Comparison of ENCODE assay signal across 8 mouse cellular contexts in the genomic region with DNA sequence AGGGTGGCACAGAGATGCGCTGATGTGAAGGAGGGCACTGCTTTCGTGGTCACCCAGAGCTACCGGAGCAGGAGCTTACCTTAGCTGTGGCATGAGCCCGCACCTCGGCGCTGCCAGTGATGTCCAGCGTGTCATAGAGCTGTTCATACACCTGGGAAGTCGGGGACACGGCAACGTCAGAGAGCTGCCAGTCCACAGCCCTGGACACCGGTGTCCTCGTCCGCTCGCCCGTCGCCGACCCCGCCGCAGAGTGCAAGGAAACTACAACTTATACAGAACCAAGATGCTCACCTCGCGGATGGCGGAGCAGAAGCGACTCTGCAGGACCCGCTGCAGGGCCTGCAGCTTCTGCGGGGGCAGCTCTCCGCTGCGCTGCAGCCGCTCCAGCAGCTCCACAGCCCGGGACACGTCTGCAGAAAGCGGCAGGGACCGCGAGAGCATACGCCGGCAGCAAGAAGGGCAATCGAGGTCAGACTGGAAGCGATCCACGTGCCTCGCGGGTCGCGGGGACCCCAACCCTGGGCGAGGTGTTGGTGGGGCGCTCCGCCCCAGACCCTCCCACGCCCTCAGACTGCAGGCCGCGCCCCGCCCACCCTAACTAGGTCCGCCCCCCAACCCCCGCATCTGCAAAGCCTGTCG. TPM values are rescaled to one million over a fixed set of nuclear protein-coding genes. Genes with fewer than 3 reads are reported as not detected.
DNase-seq lines count a peak whose midpoint lies in the region; ATAC-seq and TF ChIP-seq lines count a peak whose summit lies in the region.

No protein-coding gene starts in this region.

- peak overlapping the region; percentile 12; the same call in 1 of the 2 replicates for H3K27ac ChIP-seq in cerebellum, adult 2 months (ENCODE audit: insufficient read depth, low read length)
- peak overlapping the region; percentile 20; the same call in 1 of the 2 replicates for H3K27ac ChIP-seq in hindbrain, embryonic 15.5 days (replicated peaks)

- H3K27me3 ChIP-seq in cerebellum, adult 2 months (ENCODE audit: control insufficient read depth, insufficient read depth, low read length), result no peaks in the 10 kb centered on the region
- peaks cover 47% of the 10 kb centered on the region for H3K27me3 ChIP-seq in megakaryocyte, embryonic 14.5 days (replicated peaks)
- H3K27me3 ChIP-seq in hindbrain, embryonic 15.5 days, result peaks cover 9% of the 10 kb centered on the region
- no peaks in the 10 kb centered on the region for H3K27me3 ChIP-seq in myocyte (ENCODE audit: control insufficient read depth, insufficient read depth, insufficient read length)

- WGBS in cerebellum, adult 2 months, result 2% methylated on average over 52 of the region's 52 CpGs
- WGBS in hindbrain, embryonic 15.5 days, result 10% methylated on average over 46 of the region's 52 CpGs

- DNase-seq in cerebellum, adult 2 months, result peak in 1 of 2 experiments; percentile 40
- no peak for DNase-seq in embryo, embryonic 10.5 days (ENCODE audit: low spot score)
- DNase-seq in gastrocnemius, postnatal 4 days (ENCODE audit: low spot score in 2 of 2), result no peak

- H3K79me2 ChIP-seq in myocyte (ENCODE audit: control insufficient read depth, insufficient read depth), result no peaks in the 10 kb centered on the region

- peak overlapping the region; percentile 70 for H3K4me3 ChIP-seq in cerebellum, adult 2 months (replicated peaks; ENCODE audit: insufficient read depth, low read depth, low read length)
- H3K4me3 ChIP-seq in megakaryocyte, embryonic 14.5 days (replicated peaks), result peak overlapping the region; percentile 92
- H3K4me3 ChIP-seq in hindbrain, embryonic 15.5 days, result peak overlapping the region; percentile 54
- no peak overlapping the region for H3K4me3 ChIP-seq in myocyte

- H3K36me3 ChIP-seq in megakaryocyte, embryonic 14.5 days (replicated peaks; ENCODE audit: low read length), result peaks cover 34% of the 10 kb centered on the region
- H3K36me3 ChIP-seq in hindbrain, embryonic 15.5 days, result peaks cover 17% of the 10 kb centered on the region; the same call in 1 of the 2 replicates
- peaks cover 9% of the 10 kb centered on the region for H3K36me3 ChIP-seq in myocyte (ENCODE audit: control insufficient read depth, insufficient read depth)

- H3ac ChIP-seq in myocyte (ENCODE audit: control insufficient read depth, insufficient read length), result no peak overlapping the region

- TF ChIP-seq POLR2A in cerebellum, adult 2 months (IDR thresholded peaks at IDR 0.05; ENCODE audit: borderline replicate concordance, insufficient read depth, low read length), result 0 out of 2 replicates have a peak, but pooled peaks have one; percentile 15
- no peak for TF ChIP-seq POLR2A in myocyte (IDR thresholded peaks at IDR 0.05; ENCODE audit: insufficient read length, low read depth)

- H3K9me3 ChIP-seq in megakaryocyte, embryonic 14.5 days, result no peaks in the 10 kb centered on the region
- no peaks in the 10 kb centered on the region for H3K9me3 ChIP-seq in hindbrain, embryonic 15.5 days

- H3K4me1 ChIP-seq in cerebellum, adult 2 months (ENCODE audit: control insufficient read depth, insufficient read depth, low read length), result peaks cover 12% of the 10 kb centered on the region
- H3K4me1 ChIP-seq in megakaryocyte, embryonic 14.5 days, result peaks cover 58% of the 10 kb centered on the region
- H3K4me1 ChIP-seq in hindbrain, embryonic 15.5 days (replicated peaks), result peaks cover 45% of the 10 kb centered on the region

- H3K4me2 ChIP-seq in hindbrain, embryonic 15.5 days, result peak overlapping the region; percentile 95
- no peak overlapping the region for H3K4me2 ChIP-seq in myocyte (ENCODE audit: low read depth)

- peak overlapping the region; percentile 53 for H3K9ac ChIP-seq in hindbrain, embryonic 15.5 days

- ATAC-seq in cerebellum, adult (ENCODE audit: insufficient number of reproducible peaks, low FRiP score, low TSS enrichment), result no peak
- ATAC-seq in megakaryocyte, adult 5-6 weeks (ENCODE audit: poor library complexity, severe bottlenecking), result no peak
- ATAC-seq in hindbrain, embryonic 15.5 days (ENCODE audit: low FRiP score, low read depth), result no peak; the same call in 1 of the 2 replicates

- TF ChIP-seq CTCF in cerebellum, adult 2 months (IDR thresholded peaks at IDR 0.05; ENCODE audit: borderline replicate concordance, insufficient read depth, low read depth, low read length), result no peak

TF ChIP-seq in myocyte, 11 proteins besides CTCF, POLR2A, EP300 and RAD21:
- peak; percentile 31 for TF ChIP-seq POLR2AphosphoS2 (IDR thresholded peaks at IDR 0.05; ENCODE audit: insufficient read length, low read depth)
- TF ChIP-seq SRF (IDR thresholded peaks at IDR 0.05; ENCODE audit: control insufficient read depth, insufficient read length, low read depth), result no peak

RNA-seq across cellular contexts. Expression of a gene that starts 0.4 kb away (rescaled TPM):
- 92.6 and 103 TPM in 2 replicates for polyA plus RNA-seq in cerebellum, adult 2 months (2012; rRNA removed)
- polyA plus RNA-seq in megakaryocyte, embryonic 14.5 days (2012; ENCODE audit: insufficient read depth, low replicate concordance), result 4.1 TPM in 1 of 2 replicates, not detected in the other
- 0.71 TPM in 1 of 2 replicates, not detected in the other for total RNA-seq in megakaryocyte, adult 5-6 weeks (2015)
- not detected in 2 replicates for total RNA-seq in megakaryocyte, adult 5-6 weeks (2017)
- 33.7 and 38.7 TPM in 2 replicates for polyA plus RNA-seq in hindbrain, embryonic 15.5 days (2015; fragmentation: Nextera tagmentation; extraction: Ambion mirVana)
- polyA plus RNA-seq in myocyte (2012; fragmentation: generic; extraction: Trizol), result 2.4 TPM
- total RNA-seq in gastrocnemius, postnatal 4 days (2021), result 1 to 10 TPM in 1 of 2 experiments, under 1 TPM in 1; 0.86 to 1.1 TPM

RNA-seq across cellular contexts. Expression of a gene that starts 3.1 kb away (rescaled TPM):
- 84.3 and 85.9 TPM in 2 replicates for polyA plus RNA-seq in cerebellum, adult 2 months (2012; rRNA removed)
- polyA plus RNA-seq in megakaryocyte, embryonic 14.5 days (2012; ENCODE audit: insufficient read depth, low replicate concordance), result 0.79 TPM in 1 of 2 replicates, not detected in the other
- total RNA-seq in megakaryocyte, adult 5-6 weeks (2015), result 0.50 TPM in 1 of 2 replicates, not detected in the other
- total RNA-seq in megakaryocyte, adult 5-6 weeks (2017), result not detected in 2 replicates
- 29.9 and 32.1 TPM in 2 replicates for polyA plus RNA-seq in hindbrain, embryonic 15.5 days (2015; fragmentation: Nextera tagmentation; extraction: Ambion mirVana)
- polyA plus RNA-seq in myocyte (2012; fragmentation: generic; extraction: Trizol), result 6.6 TPM
- 1 to 10 TPM; 1.9 to 2.4 TPM for total RNA-seq in gastrocnemius, postnatal 4 days (2021)

RNA-seq across cellular contexts. Expression of a gene that starts 25.6 kb away (rescaled TPM):
- polyA plus RNA-seq in cerebellum, adult 2 months (2012; rRNA removed), result 807 and 849 TPM in 2 replicates
- 154 and 515 TPM in 2 replicates for polyA plus RNA-seq in megakaryocyte, embryonic 14.5 days (2012; ENCODE audit: insufficient read depth, low replicate concordance)
- total RNA-seq in megakaryocyte, adult 5-6 weeks (2015), result 69.6 and 94.3 TPM in 2 replicates
- total RNA-seq in megakaryocyte, adult 5-6 weeks (2017), result 261 and 320 TPM in 2 replicates
- polyA plus RNA-seq in hindbrain, embryonic 15.5 days (2015; fragmentation: Nextera tagmentation; extraction: Ambion mirVana), result 179 and 183 TPM in 2 replicates
- 189 TPM for polyA plus RNA-seq in myocyte (2012; fragmentation: generic; extraction: Trizol)
- total RNA-seq in gastrocnemius, postnatal 4 days (2021), result 100 to 1,000 TPM; 215 to 251 TPM

RNA-seq across cellular contexts. Expression of a gene that starts 34.9 kb away (rescaled TPM):
- 0.11 and 0.31 TPM in 2 replicates for polyA plus RNA-seq in cerebellum, adult 2 months (2012; rRNA removed)
- polyA plus RNA-seq in megakaryocyte, embryonic 14.5 days (2012; ENCODE audit: insufficient read depth, low replicate concordance), result not detected in 2 replicates
- total RNA-seq in megakaryocyte, adult 5-6 weeks (2015), result not detected in 2 replicates
- total RNA-seq in megakaryocyte, adult 5-6 weeks (2017), result 0.07 TPM in 1 of 2 replicates, not detected in the other
- 0.65 and 0.68 TPM in 2 replicates for polyA plus RNA-seq in hindbrain, embryonic 15.5 days (2015; fragmentation: Nextera tagmentation; extraction: Ambion mirVana)
- 173 TPM for polyA plus RNA-seq in myocyte (2012; fragmentation: generic; extraction: Trizol)
- total RNA-seq in gastrocnemius, postnatal 4 days (2021), result 100 to 1,000 TPM; 523 to 551 TPM

RNA-seq across cellular contexts. Expression of a gene that starts 35.5 kb away (rescaled TPM):
- polyA plus RNA-seq in cerebellum, adult 2 months (2012; rRNA removed), result not detected in 2 replicates
- not detected in 2 replicates for polyA plus RNA-seq in megakaryocyte, embryonic 14.5 days (2012; ENCODE audit: insufficient read depth, low replicate concordance)
- total RNA-seq in megakaryocyte, adult 5-6 weeks (2015), result not detected in 2 replicates
- total RNA-seq in megakaryocyte, adult 5-6 weeks (2017), result not detected in 2 replicates
- polyA plus RNA-seq in hindbrain, embryonic 15.5 days (2015; fragmentation: Nextera tagmentation; extraction: Ambion mirVana), result not detected in 2 replicates
- 0.65 TPM for polyA plus RNA-seq in myocyte (2012; fragmentation: generic; extraction: Trizol)
- total RNA-seq in gastrocnemius, postnatal 4 days (2021), result 10 to 100 TPM; 11.4 to 12.8 TPM
